Mouse (Mus musculus): ENCODE measurements at regions not wholly inside any gene's neighbourhood (a gene's known extent, or its start where the extent isn't known, plus 50 kb on each side); places are given as distances from the start of the nearest gene placed in this dataset.

GRCm38 (mm10) chr7:73637101-73637809 is 95.6 kb upstream of the Chd2 start:
- no peak for TF ChIP-seq CTCF (conservative IDR thresholded peaks at IDR 0.05 in 1 of 2, IDR thresholded peaks at IDR 0.05 in 1 of 2; ENCODE audit: low read depth in 2 of 2, low read length in 2 of 2)
- no peak for TF ChIP-seq POLR2A (IDR thresholded peaks at IDR 0.05; ENCODE audit: low read depth, low read length)

Measured in CH12.LX (cell line).